Mouse (Mus musculus) liver, embryonic 12.5 days (tissue): ENCODE measurements around the gene Tmem37. TPM values are rescaled to one million over a fixed set of nuclear protein-coding genes. Genes with fewer than 3 reads are reported as not detected.

Experiments
- ATAC-seq: fragments of 200-750 bp; cut with Nextera tagmentation; 2 replicates; pipeline ENCODE4 v1.8.0; 2017; ENCODE audit warnings: moderate number of reproducible peaks, mild to moderate bottlenecking, moderate library complexity
- H3K27ac ChIP-seq: fragments of 300-500 bp; sonication (generic); 2 replicates; pipeline ENCODE4 v1.5.1; 2016; ENCODE audit warnings: mild to moderate bottlenecking
- H3K27me3 ChIP-seq: fragments of 300-500 bp; sonication (generic); replicated peaks from 2 replicates; pipeline ENCODE4 v1.6.1; 2016; ENCODE audit warnings: mild to moderate bottlenecking, moderate library complexity
- H3K36me3 ChIP-seq: fragments of 300-500 bp; sonication (generic); 2 replicates; pipeline ENCODE4 v1.6.1; 2016; ENCODE audit warnings: mild to moderate bottlenecking, moderate library complexity
- H3K4me1 ChIP-seq: fragments of 300-500 bp; sonication (generic); 2 replicates; pipeline ENCODE4 v1.6.1; 2016
- H3K4me2 ChIP-seq: fragments of 300-500 bp; sonication (generic); 2 replicates; pipeline ENCODE4 v1.6.1; 2016; ENCODE audit warnings: mild to moderate bottlenecking, moderate library complexity
- H3K4me3 ChIP-seq: fragments of 300-500 bp; sonication (generic); 2 replicates; pipeline ENCODE4 v1.5.1; 2016; ENCODE audit warnings: mild to moderate bottlenecking, moderate library complexity
- H3K9ac ChIP-seq: fragments of 300-500 bp; sonication (generic); 2 replicates; pipeline ENCODE4 v1.6.1; 2016; ENCODE audit warnings: mild to moderate bottlenecking, moderate library complexity
- H3K9me3 ChIP-seq: fragments of 300-500 bp; sonication (generic); replicated peaks from 2 replicates; pipeline ENCODE4 v1.6.1; 2016; ENCODE audit warnings: mild to moderate bottlenecking, moderate library complexity
- WGBS: fragments of 180-500 bp; shearing (Covaris S2); methylation state at CpG from one replicate; pipeline ENCODE4 v1.1.7; 2016; ENCODE audit not compliant: insufficient replicate concordance; 5-methylcytosine and 5-hydroxymethylcytosine counted together
- polyA plus RNA-seq: library from polyadenylated mRNA; unstranded; fragments of >200 nt; fragmentation: Nextera tagmentation; extraction: Ambion mirVana; gene quantifications from 2 replicates; pipeline ENCODE4 v1.2.1, GENCODE M21; 2016

Tmem37 gene
- polyA plus RNA-seq, 1 experiment from 2014 or later: 37.0 TPM

DNA sequence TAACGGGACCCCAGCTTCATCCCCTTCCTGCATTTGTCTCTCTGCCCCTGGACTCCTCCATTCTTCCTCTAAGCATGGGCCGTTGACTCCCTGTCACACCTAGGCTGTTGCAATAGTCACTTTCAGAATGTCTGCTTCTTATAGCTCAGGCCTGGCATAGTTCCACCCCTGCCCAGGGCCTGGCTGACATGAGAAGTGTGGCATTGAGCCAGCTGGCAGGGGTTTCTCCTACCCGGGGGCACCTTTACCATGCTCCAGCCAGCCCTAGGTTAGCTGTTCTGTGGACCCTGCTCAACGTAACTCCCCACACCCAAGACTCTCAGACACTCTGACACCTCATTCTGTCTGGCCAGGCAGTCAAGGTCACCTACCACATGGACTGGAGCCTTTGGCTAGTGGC, 46.2 kb downstream of the Tmem37 start:
- no peaks in the 10 kb centered on the region for H3K9me3 ChIP-seq
- ATAC-seq: no peak
- no peak overlapping the region for H3K9ac ChIP-seq
- no peaks in the 10 kb centered on the region for H3K36me3 ChIP-seq
- H3K27me3 ChIP-seq: no peaks in the 10 kb centered on the region
- H3K4me2 ChIP-seq: no peak overlapping the region
- H3K4me3 ChIP-seq: no peak overlapping the region
- H3K27ac ChIP-seq: no peak overlapping the region
- WGBS: 54% methylated on average over 4 of the region's 4 CpGs
- no peaks in the 10 kb centered on the region for H3K4me1 ChIP-seq

DNA sequence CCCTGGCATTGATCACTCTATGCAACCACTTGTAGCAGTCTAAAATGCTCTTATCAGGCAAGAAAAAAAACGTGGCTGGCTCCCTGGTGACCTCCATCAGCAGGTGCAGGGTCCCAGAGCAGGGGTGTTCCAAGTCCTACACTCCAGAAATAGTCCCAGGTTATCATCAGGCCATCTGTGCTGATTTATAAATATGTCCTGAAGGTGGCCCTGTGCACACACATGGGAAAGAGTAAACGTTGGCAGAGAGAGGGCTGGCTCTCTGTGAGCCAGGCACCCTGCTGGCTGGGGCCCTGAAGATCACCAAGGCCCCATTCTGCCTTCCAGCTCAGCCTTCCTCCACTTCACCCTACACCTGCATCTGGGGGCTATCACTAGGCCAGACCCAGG, 48.8 kb downstream of the Tmem37 start:
- Histone ChIP-seq H3K27ac (no peak overlapping the region), H3K4me3 (no peak overlapping the region), H3K27me3 (no peaks in the 10 kb centered on the region), H3K36me3 (no peaks in the 10 kb centered on the region), H3K9ac (no peak overlapping the region), H3K4me1 (no peaks in the 10 kb centered on the region), H3K4me2 (no peak overlapping the region), H3K9me3 (no peaks in the 10 kb centered on the region)
- no peak for ATAC-seq
- 10% methylated on average over 2 of the region's 2 CpGs for WGBS

DNA sequence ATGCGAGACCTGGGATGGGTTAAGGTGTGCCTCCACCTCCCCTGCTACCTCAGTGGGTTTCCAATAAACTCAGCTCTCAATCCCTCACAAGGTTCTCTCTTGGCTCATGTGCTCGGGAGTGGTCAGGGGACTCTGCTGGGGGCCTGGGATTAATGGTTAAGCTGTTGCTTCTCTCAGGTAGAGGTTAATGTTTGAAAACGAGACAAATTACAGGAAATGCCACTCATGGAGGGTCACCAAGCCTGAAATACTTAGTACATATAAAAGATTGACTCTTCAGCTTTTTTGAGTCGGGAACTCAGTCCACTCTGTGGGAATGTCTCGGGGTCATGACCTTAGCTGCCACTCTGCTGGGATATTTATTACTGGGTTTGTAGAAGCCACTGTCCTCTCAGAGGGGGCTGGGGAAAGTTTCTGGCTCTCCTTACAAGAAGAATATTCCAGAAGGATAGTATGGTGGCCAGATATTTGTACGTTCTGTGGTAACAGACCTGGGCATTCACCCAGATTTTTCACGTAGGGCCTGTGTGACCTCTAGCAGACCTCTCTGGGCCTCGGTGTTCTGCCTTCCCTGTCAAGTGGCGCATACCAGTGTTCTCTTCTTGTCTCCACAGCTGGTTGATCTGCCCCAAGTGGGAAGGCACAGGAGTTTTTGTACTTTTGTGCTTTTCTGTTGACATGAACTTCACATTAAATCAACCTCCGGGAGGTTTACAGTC, 49.4 kb downstream of the Tmem37 start:
- no peak for ATAC-seq
- Histone ChIP-seq H3K9me3 (no peaks in the 10 kb centered on the region), H3K4me3 (no peak overlapping the region), H3K4me2 (no peak overlapping the region), H3K36me3 (no peaks in the 10 kb centered on the region), H3K27me3 (no peaks in the 10 kb centered on the region), H3K4me1 (no peaks in the 10 kb centered on the region), H3K27ac (no peak overlapping the region), H3K9ac (no peak overlapping the region)
- WGBS: 52% methylated on average over 10 of the region's 10 CpGs

DNA sequence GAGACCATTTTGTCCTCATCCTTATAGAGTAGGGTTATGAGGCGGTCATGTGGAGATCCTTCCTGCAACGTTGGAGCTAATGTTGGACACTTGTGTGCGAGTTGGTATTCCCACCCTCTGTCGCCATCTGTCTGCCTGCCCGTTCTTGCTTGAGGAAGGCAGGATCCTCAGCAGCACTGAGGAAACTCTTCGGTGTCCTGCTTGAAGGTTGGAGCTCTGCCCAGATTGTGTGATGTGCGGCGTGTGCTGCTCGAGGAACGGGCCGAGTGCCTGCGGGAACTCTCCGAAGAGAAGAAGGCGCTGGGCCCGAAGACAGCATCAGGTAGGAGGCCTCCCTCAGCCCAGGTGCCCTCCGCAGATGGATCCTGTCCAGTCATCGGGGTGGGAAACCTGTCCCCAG, 51.9 kb downstream of the Tmem37 start:
- no peak overlapping the region for H3K4me3 ChIP-seq
- H3K27me3 ChIP-seq: no peaks in the 10 kb centered on the region
- no peaks in the 10 kb centered on the region for H3K36me3 ChIP-seq
- no peak overlapping the region for H3K4me2 ChIP-seq
- 69% methylated on average over 17 of the region's 17 CpGs for WGBS
- H3K9me3 ChIP-seq: no peaks in the 10 kb centered on the region
- H3K9ac ChIP-seq: no peak overlapping the region
- ATAC-seq: no peak
- no peaks in the 10 kb centered on the region for H3K4me1 ChIP-seq
- H3K27ac ChIP-seq: no peak overlapping the region

DNA sequence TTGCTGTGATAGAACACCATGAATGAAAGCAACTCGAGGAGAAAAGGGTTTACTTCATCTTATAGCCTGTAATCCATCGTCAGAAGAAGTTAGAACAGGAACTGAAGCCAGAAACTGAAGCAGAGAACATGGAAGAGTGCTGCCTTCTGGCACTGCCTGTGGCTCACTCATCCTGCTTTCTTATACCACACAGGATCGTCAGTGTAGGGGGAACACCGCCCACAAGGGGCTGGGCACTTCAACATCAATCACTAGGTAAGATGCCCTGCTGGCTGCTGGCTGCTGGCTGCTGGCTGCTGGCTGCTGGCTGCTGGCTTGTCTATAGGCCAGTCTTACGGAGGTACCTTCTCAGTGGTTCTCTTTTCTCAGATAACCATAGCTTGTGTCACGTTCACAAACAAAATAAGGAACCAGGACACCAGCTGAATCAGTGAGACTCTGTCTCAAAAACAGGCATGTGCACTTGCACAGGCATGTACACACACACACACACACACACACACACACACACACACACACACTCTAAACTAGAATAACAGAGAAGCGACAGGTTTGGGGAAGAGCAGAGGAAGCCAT, 53.5 kb downstream of the Tmem37 start:
- 35% methylated on average over 7 of the region's 7 CpGs for WGBS
- no peak for ATAC-seq

DNA sequence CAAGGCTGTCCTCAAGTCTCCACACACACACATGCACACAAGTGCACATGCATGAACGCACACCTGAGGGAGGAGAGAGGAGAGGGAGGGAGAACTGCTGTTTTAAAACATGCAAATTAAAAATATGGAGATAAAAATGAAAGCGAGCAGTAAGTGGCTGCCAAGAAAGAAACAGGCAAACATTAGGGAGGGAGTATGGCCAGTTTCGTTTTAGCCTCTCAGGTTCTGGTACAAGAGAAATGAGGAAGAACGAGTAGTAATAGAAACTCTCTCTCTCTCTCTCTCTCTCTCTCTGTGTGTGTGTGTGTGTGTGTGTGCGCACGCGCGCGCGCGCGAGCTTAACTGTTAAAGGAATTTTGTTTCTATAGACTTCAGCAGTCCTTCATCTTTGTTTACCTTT, 54.4 kb downstream of the Tmem37 start:
- Histone ChIP-seq H3K9ac (no peak overlapping the region), H3K36me3 (no peaks in the 10 kb centered on the region), H3K9me3 (no peaks in the 10 kb centered on the region), H3K27ac (no peak overlapping the region), H3K4me1 (no peaks in the 10 kb centered on the region), H3K4me2 (no peak overlapping the region), H3K4me3 (no peak overlapping the region), H3K27me3 (no peaks in the 10 kb centered on the region)
- WGBS: 81% methylated on average over 12 of the region's 12 CpGs
- no peak for ATAC-seq

More for the DNA sequence above, 53.5 kb downstream of the Tmem37 start:
- Histone ChIP-seq H3K9me3 (no peaks in the 10 kb centered on the region), H3K27me3 (no peaks in the 10 kb centered on the region), H3K4me1 (no peaks in the 10 kb centered on the region), H3K27ac (no peak overlapping the region), H3K4me3 (no peak overlapping the region), H3K36me3 (no peaks in the 10 kb centered on the region), H3K9ac (no peak overlapping the region), H3K4me2 (no peak overlapping the region)

DNA sequence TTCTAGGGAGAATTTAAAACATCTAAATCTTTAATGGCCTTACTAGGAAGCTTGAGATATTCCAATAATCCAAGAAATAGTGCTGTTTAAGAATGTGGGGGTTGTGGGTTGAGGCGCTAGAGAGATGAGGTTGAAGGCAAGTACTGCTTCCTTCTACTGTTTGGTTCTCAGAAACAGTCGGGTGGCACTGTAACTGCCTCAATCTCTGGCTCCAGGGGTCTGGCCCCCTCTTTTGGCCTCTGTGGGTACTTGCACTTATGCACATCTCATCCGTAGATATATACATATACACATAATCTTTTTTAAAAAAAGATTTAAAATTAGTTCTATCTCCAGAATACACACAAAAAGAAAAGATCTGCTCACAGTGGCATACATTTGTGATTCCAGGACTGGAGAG, 55.0 kb downstream of the Tmem37 start:
- no peaks in the 10 kb centered on the region for H3K36me3 ChIP-seq
- H3K9ac ChIP-seq: no peak overlapping the region
- no peaks in the 10 kb centered on the region for H3K4me1 ChIP-seq
- H3K4me3 ChIP-seq: no peak overlapping the region
- no peak for ATAC-seq
- no peak overlapping the region for H3K4me2 ChIP-seq
- WGBS: 55% methylated on average over 3 of the region's 3 CpGs
- H3K9me3 ChIP-seq: no peaks in the 10 kb centered on the region
- H3K27me3 ChIP-seq: 0 out of 2 replicates have a peak, but pooled peaks cover 3% of the 10 kb centered on the region
- H3K27ac ChIP-seq: no peak overlapping the region

Other genes with a start within 250 kb of the Tmem37 start
- gene Ptpn4, start 236.5 kb downstream of the Tmem37 start, polyA plus RNA-seq: 4.1 and 5.0 TPM in 2 replicates
- gene Tmem177, start 160.9 kb downstream of the Tmem37 start, polyA plus RNA-seq: 4.8 and 5.4 TPM in 2 replicates
- gene Cfap221, start 76.8 kb downstream of the Tmem37 start, polyA plus RNA-seq: not detected in 2 replicates
- gene Sctr, start 67.2 kb downstream of the Tmem37 start, polyA plus RNA-seq: not detected in 2 replicates
- 470 and 475 TPM in 2 replicates for gene Dbi, start 47.0 kb upstream of the Tmem37 start, polyA plus RNA-seq
- 12.8 and 14.3 TPM in 2 replicates for gene 3110009E18Rik, start 47.1 kb upstream of the Tmem37 start, polyA plus RNA-seq
- gene Steap3, start 198.6 kb upstream of the Tmem37 start, polyA plus RNA-seq: 54.3 and 56.3 TPM in 2 replicates